Mouse (Mus musculus) frontal cortex, adult (tissue): Measurements from ENCODE around the gene Pcp4.
"Not testable (repeated sequence)": the region's sequence is repeated elsewhere in the genome, so short reads cannot be mapped to it uniquely, and the experiment has no call there.

Experiments used
- ATAC-seq: cut with Nextera tagmentation; 2 replicates; pipeline ENCODE4 v1.9.2; 2017; ENCODE audit warnings: mild to moderate bottlenecking, moderate library complexity, mixed read lengths; ENCODE audit not compliant: low TSS enrichment

Gene Pcp4

DNA sequence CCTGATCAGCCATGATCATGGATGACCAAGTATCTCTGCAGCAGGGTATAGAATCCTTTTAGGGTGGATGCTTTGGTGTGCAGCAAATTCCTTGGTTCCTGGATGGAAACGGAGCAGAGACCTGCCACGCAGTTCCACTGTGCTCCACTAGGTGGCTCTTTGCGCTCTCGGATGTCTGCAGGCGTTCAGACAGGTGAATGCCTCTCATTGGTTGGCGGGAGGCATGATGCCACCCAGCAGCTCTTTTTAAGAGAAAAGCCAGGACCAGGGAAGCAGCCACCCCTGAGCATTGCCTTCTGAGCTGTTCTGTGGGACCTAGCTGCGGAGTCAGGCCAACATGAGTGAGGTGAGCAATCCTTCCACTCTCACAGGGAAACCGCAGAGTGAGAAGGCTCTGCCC lies at the start of gene Pcp4:
Gene Pcp4 (plus strand): TSS at position 162 of the 400 bp plus-strand sequence.
- peak; percentile 97 for ATAC-seq

DNA sequence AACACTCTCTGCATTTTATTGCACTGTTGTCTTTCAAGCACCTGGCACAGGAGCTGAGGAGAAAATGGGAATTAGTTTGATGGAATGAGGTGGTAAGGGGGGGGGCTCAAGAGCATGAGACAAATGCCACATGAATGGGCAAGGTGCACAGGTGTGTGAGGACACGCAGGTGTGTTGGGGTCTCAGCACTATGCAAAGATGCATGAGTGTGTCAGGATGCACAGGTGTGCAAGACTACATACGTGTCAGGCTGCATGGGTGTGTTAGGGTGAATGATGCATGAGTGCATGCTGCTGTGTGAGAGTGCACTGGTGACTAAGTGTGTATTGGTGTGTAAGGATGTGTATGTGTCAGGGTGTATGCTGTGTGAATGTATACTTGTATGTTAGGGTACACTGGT lies 42.4 kb upstream of the Pcp4 start:
- ATAC-seq: no peak

DNA sequence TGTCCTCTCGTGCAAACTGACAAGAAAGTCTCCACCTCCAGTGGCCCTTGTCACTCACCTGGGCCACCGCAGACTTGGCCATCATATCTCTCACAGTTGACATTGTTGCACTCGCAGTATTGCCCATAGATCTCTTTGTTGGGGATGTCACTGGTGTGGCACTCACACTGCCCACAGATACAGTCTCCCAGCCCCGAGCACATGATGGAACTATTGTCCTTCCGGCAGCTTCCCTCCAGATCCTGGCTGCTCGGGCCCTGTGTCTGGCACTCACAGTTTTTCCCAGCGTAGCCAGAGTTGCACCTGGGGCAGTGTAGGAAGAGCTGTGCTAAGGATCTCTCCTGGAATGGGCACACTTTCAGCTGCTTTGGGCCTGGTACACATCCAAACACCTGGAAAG lies 40.7 kb upstream of the Pcp4 start:
- no peak for ATAC-seq

DNA sequence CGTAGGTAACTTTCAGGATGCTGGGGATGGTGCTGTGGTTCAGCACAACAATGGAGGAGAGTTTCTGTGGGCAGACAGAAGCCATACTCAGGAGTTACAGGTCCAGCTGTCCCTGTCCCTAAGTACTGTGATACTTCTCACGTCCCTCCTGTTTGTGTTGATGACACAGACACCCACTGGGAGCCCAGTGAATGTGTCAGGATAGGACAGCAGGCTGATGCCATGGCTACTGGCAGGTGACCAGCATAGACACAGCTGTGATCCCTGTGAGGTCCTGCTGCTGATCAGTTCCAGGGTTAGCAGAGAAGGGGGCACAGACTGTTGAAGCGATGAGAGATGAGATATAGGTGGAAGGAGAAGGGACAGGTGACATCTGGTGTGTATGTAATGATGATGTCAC lies 38.4 kb upstream of the Pcp4 start:
- no peak for ATAC-seq

DNA sequence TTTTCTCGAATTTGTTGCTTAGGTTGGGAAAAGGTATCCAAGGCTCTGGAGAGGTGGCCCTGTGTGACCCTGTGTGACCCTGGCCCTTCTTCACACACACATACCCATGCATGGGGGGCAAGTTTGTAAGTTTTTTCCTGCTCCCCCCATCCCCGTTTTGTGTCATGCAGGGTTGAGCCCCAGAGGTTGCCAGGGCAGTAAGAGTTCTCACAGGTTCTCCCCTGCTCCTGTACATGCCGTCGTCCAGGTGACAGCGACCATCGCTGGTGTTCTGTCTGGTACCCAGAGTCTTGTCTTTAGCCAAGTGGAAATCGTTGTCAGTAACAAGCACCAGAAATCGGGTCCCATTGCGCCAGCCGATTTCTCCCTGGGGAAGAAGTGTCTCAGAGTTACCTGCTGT lies 34.1 kb upstream of the Pcp4 start:
- no peak for ATAC-seq

DNA sequence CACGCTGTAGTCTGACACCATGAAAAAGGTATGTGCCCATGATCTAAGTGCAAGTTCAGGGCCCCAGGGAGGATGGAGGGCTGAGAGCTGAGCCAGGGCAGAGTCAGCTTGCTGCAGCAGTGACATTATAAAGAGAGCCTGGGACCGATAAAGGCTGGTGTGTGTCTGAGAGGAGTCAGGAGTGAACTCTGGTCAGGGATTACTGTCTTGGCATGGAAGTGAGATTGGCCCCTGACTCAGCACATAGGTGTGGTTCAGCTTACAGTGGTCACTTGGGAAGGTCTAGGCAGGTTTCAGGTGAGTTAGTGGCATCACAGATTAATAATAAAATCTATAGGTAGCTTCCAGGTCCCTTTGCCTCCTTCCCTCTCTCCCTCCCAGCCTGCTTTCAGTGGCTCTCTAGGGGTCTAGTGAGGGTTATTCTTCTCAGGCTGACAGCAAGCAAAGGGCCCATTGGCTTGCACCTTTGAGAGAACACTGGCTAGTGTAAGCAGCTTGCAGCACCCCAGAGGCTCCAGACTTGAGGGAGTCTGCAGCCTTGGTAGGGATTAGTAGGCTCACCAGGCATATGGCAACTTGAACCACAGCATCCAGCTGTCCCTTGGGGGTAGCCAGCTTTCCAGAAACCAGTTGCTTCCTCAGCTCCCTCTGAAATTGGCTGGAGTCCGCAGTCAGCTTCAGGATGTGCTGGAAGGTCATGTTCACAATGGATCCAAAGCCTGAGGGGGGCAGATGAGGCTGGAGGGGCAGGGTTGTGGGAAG lies 33.2 kb upstream of the Pcp4 start:
- no peak for ATAC-seq

DNA sequence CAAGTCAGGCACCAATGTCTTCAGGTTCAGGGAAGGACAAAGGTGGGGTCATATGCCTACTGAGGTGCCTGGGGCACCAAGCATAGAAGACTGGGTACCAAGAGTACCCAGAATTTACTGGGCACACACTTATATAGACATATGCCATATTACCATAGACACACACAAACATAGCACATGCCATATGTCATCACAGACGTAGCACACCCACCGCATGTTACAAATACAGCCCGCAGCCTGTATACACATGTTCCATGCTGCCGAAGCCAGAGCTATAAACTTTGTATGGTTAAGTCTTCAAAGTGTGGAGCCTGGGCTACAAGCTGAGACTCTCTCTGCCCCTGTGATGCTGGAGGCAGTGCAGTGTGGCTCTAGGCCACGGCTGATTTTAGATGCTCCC lies 28.5 kb upstream of the Pcp4 start:
- ATAC-seq: no peak

DNA sequence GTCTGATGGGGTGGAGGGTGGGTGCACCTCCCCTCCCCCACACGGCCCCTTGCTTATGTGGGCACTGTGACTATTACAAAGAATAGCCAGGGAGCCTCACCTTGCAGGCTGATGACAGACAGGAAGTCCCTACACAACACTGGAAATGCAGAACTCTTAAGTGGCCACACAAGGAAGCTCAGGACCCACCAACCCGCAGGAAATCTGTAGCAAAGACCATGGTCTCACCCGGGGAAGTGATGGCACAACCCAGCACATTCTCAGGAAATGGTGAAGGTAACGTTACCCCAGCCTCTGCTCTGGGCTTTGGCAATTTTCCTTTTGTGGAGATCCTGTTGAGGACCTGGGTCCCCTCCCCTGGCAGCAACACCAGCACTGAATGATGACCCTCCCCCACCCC lies 27.7 kb upstream of the Pcp4 start:
- ATAC-seq: no peak

DNA sequence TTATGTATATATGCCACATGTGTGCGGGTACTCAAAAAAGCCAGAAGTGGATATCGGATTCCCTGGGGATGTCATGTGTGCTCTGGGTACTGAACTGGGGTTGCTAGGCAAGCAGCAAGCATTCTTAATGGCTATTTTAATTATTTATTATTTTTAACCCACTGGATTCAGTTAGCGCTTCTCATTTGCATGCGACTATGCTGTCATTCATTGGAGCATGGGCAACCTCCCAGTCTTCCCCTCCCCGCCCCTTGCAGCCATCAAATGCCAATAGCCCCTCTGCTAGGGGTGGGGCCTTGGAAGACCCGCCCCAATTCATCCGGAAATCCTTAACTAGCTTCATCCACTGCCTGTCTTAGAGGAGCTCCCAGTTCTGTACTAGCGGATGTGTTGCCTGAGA lies 26.5 kb upstream of the Pcp4 start:
- no peak for ATAC-seq

DNA sequence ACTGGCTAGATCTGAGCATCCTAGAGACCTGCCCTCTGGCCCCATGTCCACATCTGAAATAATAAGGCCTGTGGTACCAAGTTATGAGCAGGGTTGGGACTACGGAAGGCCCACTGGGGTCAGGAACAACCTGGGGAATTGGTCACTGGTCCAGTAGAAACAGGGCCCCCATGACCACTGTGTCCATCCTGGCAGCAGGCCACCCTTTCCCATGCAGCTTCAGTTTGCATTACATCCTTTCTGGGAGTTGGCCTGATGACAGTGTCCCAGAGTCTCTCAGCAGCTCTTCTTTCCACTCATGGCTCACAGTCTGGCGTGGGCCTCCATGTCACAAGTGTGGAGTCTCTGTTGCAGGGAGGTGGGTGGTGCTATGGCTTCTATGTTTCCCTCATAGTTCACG lies 25.6 kb upstream of the Pcp4 start:
- no peak for ATAC-seq

DNA sequence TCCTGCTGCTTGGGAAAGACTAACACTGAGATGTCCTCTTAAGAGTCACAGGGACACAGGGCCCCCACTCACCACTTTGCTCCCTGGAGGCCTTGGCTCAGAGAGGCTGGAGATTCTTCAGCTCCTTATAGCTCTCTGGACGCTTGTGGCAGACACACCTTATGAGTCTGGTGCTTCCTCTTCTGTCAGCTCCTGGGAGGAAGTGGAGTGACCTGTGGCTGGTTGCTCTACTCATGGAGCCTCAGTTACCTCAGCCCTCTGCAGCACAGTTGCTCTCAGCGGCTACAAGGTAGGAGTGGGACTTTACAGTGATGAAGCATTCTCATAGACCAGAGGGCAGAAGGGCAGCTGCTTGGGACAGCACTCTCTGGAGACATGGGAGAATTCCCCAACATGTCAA lies 23.9 kb upstream of the Pcp4 start, which contains the start of gene Itgb2l:
Gene Itgb2l (minus strand): TSS at position 152 of the 400 bp plus-strand sequence.
- no peak for ATAC-seq

DNA sequence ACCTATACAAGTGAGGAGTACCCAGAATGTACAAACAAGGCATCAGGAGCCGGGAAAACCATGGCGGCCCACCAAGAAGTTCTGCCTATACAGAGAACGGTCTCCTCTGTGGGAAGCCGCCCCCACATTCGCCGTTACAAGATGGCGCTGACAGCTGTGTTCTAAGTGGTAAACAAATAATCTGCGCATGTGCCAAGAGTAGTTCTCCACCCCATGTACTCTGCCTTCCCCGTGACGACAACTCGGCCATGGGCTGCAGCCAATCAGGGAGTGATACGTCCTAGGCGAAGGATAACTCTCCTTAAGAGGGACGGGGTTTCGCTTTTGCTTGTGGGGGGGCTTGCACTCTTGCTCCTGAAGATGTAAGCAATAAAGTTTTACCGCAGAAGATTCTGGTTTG lies 16.5 kb upstream of the Pcp4 start:
- ATAC-seq: not testable (repeated sequence)

DNA sequence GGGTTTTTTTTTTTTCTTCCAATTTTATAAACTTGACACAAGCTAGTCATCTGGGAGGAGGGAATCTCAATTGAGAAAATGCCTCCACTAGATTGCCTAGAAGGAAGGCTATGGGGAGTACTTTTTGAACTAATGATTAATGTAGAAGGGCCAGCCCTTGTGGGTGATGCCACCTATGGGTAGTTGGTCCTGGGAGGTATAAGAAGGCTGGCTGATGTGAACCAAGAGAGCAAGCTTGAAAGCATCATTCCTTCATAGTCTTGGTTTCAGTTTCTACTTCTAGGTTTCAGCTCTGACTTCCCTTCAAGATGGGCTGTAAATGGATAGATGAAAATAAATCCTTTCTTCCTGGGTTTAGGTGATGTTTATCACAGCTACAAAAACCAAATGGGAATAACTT lies 13.3 kb upstream of the Pcp4 start:
- no peak for ATAC-seq

DNA sequence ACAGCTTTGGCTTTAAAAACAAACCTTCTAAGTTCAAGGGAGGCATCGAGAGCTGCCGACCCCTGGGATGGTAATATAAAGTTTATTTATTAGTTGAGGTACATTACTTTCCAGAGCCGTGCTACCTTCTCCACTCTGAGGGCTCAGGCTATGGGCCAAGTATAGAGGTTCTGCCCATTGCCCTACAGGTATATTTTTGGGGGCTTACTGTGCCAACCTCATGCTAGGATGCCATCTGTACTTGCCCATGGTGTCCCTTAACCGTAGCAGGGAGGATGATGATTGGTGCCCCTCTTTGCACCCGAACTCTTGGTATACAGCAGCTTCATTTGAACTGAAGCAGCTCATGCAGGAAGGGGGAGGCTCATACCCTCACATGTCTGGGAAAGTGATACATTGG lies 9.8 kb upstream of the Pcp4 start:
- no peak for ATAC-seq

DNA sequence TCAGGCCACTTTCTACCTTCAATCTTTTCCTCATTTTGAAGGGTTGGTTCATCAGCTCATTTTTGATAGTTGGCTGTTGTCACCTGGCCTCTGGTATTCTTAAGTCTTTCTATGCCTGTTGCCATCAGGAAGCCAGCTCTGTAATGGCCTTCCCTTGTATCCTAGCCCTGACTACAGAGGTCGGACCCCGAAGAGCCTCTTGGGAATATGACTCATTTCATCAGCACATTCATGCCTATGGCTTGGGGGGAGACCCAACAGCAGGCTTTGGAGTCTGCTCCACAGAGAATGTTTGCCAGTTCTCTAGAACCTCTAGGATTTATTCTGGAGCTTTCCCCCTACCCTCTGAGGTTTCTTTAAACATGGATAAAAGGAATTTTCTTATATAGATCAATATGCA lies 8.1 kb upstream of the Pcp4 start:
- no peak for ATAC-seq

DNA sequence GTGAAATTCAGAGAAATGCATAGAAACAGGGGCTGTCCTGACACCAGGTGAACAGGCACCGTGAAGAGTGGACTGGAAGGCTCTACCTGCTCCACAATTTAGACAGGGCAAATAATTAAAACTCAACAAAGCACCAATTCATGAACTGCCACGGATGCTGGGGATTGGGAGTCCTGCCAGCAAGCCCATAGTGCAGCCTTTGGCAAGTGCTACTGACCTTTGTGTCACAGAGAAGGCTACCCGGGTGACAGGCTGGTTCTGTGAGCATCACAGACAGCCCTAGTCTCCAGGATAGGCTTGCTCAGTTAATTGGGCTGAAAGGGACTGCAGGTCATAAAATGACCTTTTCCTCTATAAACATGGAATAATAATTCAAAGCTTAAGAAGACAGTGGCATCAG lies 6.6 kb upstream of the Pcp4 start:
- ATAC-seq: no peak

DNA sequence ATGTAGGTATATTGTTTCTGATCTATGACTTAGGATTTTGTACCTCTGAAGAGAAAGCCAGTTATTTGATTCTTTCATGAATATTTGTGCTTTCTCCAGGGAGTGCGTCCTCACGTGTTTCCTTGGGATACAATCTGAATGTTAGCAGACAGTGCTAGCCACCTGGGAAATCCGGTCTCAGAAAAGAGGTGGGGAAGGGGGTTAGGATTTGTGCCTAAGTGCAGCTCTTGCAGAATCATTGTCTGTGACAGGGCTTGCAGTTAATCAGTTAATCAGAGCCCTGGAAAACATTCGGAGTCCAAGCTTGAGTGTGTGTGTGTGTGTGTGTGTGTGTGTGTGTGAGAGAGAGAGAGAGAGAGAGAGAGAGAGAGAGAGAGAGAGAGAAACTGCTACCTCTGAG lies 605 bp downstream of the Pcp4 start:
- ATAC-seq: peak; percentile 1; the same call in 1 of the 2 replicates

DNA sequence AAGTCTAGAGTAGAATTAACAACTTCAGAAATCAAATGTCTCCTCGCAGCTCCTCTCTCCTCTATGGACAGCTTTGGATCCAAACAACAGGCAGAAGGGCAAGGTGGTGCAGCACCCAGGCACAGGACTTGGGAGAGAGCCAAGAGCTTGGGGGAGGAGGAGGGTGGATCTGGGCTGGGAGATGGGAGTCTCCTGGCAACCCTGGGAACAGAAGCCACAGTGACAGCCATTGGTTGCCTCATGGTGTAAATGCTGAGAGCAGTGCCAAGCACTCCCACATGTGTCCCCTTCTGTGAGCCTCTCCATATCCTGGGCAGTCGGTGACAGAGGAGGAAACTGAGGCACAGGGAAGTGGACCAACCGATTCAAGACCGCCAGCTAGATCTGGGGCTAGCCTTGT lies 1.3 kb downstream of the Pcp4 start:
- peak; percentile 48 for ATAC-seq

DNA sequence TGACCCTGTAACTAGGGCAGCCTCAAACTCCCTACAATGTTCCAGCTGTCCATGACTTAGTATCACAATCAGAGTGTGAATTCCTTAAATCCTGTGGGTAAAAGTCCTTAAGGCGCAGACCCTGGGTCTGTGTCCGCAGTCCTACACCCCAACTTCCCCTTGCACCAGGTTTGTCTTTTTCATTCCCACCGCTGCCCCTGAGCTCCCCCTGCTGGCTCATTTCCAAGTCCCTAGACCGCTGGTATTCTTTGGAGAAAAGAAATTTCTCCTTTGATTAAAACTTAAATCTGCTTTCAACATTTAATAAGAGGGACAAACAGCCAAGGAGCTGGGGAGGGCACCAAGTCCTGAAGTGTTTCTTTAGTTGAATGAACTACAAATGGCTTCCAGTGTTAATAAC lies 2.2 kb downstream of the Pcp4 start:
- ATAC-seq: no peak

DNA sequence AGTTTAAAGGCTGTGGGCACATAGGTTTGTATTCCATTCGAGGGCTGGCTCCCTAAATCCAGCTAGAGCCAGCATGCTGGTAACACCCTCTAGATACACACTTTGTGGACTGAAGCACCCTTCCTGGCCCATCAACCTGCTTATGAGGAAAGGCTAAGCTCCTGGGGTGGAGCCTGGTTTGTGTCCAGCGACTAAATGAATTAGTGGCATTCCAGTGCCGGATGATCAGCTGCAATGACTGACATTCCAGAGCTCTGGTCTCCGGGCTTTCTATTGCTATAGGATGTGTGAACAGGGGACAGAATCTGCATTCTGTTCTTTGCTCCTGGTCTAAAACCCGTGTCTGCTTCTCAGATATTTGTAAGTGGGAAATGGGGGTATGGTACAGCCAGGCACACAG lies 5.0 kb downstream of the Pcp4 start:
- ATAC-seq: no peak

DNA sequence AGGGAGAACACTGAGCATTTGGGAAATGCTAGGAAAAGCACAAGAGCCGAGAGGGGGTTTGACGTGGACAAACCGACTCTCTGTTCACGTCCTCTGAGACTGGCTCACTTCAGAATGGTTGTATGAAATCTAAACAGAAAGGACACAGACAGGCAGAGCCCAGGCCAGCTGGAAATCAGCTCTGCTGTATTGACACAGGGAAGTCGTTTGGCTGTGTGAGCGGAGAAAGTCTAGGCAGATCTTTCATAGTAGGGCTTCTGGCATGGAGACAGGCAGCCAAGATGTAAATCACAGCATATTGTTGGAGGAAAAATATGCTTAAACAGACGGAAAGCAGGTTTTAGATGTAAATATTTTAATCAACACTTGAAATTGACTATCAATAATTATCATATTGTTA lies 5.4 kb downstream of the Pcp4 start:
- no peak for ATAC-seq

DNA sequence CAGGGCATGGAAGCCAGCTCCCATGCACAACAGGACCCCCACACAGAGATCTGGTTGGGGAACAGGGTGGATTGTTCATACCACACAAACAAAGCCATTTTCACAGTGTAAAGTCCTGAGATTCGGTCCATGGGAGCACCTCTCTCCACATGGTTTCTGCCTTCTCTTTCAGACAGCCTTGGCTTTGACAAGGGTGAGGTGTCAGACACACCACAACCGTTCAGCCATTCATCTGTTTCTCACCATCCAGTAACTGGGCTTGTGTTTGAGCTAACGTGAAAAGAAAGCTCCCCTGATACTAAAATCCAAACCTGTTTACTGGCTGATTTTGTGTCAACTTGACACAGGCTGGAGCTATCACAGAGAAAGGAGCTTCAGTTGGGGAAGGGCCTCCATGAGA lies 6.8 kb downstream of the Pcp4 start:
- no peak for ATAC-seq

DNA sequence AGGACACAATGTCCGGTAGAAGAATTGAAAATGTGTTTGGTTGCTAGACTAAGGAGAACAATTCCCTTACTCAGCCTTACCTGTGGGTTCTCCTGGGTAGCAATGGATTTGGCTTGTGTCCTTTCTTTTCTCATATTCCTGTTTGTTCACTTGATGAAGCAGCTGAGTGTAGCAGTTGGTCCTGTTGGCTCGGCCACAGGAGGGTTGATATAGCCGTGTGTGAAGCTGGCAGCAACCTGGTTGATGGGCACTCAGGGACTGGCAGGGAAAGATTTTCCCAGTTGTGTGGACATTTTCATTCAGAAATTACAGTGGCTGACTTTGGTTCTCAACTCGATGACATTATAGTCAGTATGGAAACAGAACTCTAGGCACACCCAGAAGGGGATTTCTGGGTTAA lies 14.4 kb downstream of the Pcp4 start:
- ATAC-seq: no peak

DNA sequence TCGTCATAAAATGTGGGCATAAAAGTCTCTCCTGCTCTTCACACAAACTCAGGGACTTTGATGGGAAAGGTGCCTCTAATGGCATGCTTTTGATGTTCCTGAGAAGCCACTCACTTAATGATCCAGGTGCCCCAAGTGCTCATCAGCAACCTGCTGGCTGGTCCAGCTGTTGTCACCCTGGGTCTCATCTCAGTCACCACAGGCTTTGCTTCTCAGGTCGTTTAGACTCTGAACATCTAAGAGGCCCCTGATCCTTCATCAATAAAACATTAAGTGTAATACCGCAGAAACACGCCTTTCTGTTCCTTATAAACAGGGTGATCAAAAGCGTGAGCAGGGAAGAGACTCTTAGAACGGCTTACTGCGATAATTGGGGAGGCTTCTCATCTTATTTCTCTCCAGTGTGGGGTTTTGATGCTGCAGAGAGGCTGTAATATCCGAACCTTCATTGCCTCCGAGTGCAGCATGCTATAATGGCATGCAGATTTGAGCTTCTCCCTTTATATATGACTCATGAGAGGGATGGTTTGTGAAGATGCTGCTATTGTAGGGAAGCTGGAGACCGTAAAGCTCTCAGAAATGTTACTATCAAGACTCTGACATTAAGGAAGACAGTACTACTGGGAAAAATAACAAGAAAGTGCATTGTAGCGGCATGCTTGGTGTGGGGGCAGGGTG lies 19.7 kb downstream of the Pcp4 start:
- ATAC-seq: peak; percentile 62; the same call in 1 of the 2 replicates
